Mouse (Mus musculus) olfactory bulb, adult 2 months (tissue): ENCODE measurements around the gene Vapb. TPM values are rescaled to one million over a fixed set of nuclear protein-coding genes. Genes with fewer than 3 reads are reported as not detected.
"Not testable (repeated sequence)": the region's sequence is repeated elsewhere in the genome, so short reads cannot be mapped to it uniquely, and the experiment has no call there.

ENCODE experiments used
- H3K27ac ChIP-seq: fragments of 200-500 bp; 2 replicates; pipeline ENCODE4 v1.5.1; 2012; ENCODE audit warnings: low read depth, low read length; ENCODE audit not compliant: insufficient read depth
- H3K4me1 ChIP-seq: fragments of 200-500 bp; 2 replicates; pipeline ENCODE4 v1.6.1; 2012; ENCODE audit warnings: low read length; ENCODE audit not compliant: control insufficient read depth, insufficient read depth
- H3K4me3 ChIP-seq: fragments of 200-500 bp; 2 replicates; pipeline ENCODE4 v1.5.1; 2012; ENCODE audit warnings: mild to moderate bottlenecking, low read depth, low read length, moderate library complexity; ENCODE audit not compliant: insufficient read depth
- CTCF ChIP-seq: fragments of 200-500 bp; IDR thresholded peaks from 2 replicates; pipeline ENCODE4 v1.5.1; 2012; ENCODE audit warnings: low read depth, mild to moderate bottlenecking, low read length, moderate library complexity; ENCODE audit not compliant: insufficient read depth
- POLR2A ChIP-seq: fragments of 200-500 bp; IDR thresholded peaks from 2 replicates; pipeline ENCODE4 v1.6.1; 2012; ENCODE audit warnings: mild to moderate bottlenecking, low read depth, low read length, moderate library complexity; ENCODE audit not compliant: insufficient read depth
- WGBS: fragments of 180-500 bp; shearing (Covaris S2); methylation state at CpG from one replicate; pipeline ENCODE4 v1.1.7; 2018; 5-methylcytosine and 5-hydroxymethylcytosine counted together
- polyA plus RNA-seq: library from polyadenylated mRNA; stranded (reverse); fragments of >200 nt; gene quantifications from 2 replicates; pipeline ENCODE4 v1.2.4, GENCODE M21; 2012; ENCODE audit warnings: low replicate concordance; ENCODE audit not compliant: missing spikeins, insufficient read depth, insufficient read length

Gene Vapb
- polyA plus RNA-seq, result not detected in 2 replicates

DNA sequence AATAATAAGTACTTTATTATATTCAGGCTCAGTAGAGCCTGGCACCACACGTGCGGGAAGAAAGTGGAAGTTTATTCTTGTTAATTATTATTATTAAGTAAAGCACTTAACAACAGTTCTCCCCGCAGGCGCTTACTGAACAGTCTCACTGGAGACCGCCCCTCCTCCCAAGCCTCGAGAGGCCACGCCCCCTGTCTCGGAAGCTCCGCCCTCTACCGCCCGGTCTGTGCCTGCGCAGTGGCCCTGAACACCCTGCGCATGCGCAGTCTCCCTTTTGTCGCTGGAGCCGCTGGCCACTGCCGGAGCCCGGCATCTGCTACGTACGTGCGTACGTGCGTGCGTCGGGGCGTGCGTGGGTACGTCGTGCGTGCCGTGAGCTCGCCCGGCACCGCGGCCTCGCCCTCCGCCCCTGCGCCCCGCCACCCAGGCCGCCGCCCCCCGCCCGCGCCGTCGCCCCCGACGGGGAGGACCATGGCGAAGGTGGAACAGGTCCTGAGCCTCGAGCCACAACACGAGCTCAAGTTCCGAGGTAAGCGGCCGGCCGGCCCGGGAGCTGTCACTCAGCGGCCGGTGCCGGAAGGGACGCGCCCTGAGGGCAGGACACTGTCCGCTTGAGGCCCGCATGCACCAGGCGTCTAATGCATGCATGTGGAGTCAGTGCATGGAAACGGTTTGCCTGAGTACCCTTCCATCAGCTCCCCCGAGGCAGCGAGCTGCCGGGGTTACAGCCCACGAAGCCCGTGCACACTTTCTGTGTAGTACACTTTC is at the start of gene Vapb:
Gene Vapb, plus strand, starts transcription at position 290 of the 768 bp plus-strand sequence.
- peaks cover 19% of the 10 kb centered on the region for H3K4me1 ChIP-seq
- WGBS, result under 1% methylated on average over 70 of the region's 70 CpGs
- H3K4me3 ChIP-seq, result peak within 1 kb of the TSS; percentile 76
- no peak within 1 kb of the TSS for H3K27ac ChIP-seq
- TF ChIP-seq CTCF, result no peak
- no peak for TF ChIP-seq POLR2A

- TF ChIP-seq POLR2A (no peak), CTCF (no peak)
- Histone ChIP-seq H3K4me1 (peaks cover 4% of the 10 kb centered on the region; the same call in 1 of the 2 replicates), H3K4me3 (no peak overlapping the region), H3K27ac (no peak overlapping the region)
Measured at GRCm38 (mm10) chr2:173689835-173690234, 47.5 kb upstream of the Vapb start.

DNA sequence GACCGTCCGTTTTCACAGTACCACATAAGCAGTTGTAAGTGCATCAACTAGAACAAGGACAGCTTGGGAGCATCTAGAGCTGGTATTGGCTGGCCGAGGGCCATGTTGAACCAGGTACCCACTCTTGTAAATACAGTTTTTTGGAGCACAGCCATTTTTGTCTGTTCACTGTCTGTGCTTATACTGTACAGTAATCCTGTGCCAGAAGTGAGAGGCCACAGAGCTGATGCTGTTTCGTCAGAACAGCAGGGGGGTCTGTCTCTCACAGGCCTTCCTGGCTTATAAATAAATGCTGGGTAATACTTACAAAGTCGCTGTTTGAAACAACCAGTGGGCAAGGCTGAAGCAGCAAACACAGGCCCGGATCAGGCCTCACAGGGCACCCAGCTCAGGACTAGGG is 45.6 kb upstream of the Vapb start:
- Histone ChIP-seq H3K4me1 (no peaks in the 10 kb centered on the region), H3K4me3 (no peak overlapping the region), H3K27ac (no peak overlapping the region)
- 78% methylated on average over 6 of the region's 6 CpGs for WGBS
- TF ChIP-seq CTCF (no peak), POLR2A (no peak)

DNA sequence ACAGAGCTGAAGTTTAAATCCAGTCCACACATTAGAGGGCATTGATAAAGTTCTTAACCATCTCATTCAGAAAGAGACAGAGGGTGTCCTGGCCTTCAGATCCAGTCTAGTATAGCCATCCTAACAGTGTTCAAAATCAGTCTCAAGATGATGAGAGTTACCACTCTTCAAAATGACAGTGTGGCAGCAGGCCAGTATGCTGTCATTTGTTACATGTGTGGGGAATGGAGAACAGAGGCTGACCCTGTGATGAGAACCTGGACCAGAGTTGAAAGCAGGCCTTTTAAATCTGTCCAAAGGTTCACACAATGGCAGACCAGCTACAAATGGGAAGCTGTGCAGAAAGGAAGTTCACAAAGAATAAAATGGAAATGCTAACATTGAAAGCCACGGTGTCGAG is 44.6 kb upstream of the Vapb start:
- 56% methylated on average over 2 of the region's 2 CpGs for WGBS
- no peak overlapping the region for H3K27ac ChIP-seq
- TF ChIP-seq CTCF (no peak), POLR2A (no peak)
- H3K4me1 ChIP-seq, result no peaks in the 10 kb centered on the region
- no peak overlapping the region for H3K4me3 ChIP-seq

GRCm38 (mm10) chr2:173698850-173699249 is 38.5 kb upstream of the Vapb start:
- peaks cover 9% of the 10 kb centered on the region for H3K4me1 ChIP-seq
- no peak overlapping the region for H3K27ac ChIP-seq
- no peak overlapping the region for H3K4me3 ChIP-seq
- no peak for TF ChIP-seq POLR2A
- TF ChIP-seq CTCF, result no peak
- WGBS, result 79% methylated on average over 3 of the region's 3 CpGs

DNA sequence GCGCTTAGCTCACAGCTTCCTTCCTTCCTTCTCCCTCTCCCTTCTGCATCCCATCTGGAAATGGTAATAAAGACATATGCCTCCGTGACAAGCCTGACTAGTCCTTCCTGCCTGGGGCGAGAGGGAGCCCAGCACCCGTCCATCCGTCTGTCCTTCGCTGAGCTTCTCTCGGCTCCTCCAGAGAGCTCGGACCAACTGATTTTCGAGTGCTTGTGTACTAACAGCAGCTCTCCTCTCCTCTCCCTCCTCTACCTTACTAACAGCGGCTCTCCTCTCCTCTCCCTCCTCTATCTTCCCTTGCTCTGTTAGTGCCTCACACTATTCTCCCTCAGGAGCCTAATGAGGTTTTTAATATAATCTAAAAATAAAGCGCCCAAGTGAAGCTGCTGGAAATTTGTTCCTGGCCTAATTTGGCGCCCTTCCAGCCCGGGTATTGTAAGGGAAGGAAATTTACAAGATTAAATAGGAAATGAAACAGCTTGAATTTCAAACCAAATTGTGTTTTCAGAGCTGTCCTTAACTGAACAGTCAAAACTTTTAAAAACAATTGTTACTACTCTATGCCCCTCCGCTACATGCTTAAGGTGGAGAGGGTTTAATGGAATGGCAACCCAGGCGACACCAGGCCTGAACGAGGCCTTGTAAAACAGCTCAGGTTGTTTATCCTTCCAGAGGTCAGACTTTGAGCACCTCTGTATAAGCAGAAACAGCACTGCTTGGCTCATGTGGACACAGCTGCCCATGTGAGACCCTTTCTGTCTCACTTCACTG is 35.0 kb upstream of the Vapb start:
- Histone ChIP-seq H3K4me1 (peaks cover 9% of the 10 kb centered on the region), H3K4me3 (no peak overlapping the region), H3K27ac (no peak overlapping the region)
- 60% methylated on average over 16 of the region's 16 CpGs for WGBS
- TF ChIP-seq POLR2A, result no peak
- TF ChIP-seq CTCF, result no peak

- 87% methylated on average over 12 of the region's 12 CpGs for WGBS
- TF ChIP-seq CTCF (no peak), POLR2A (no peak)
- H3K4me3 ChIP-seq, result no peak overlapping the region
- peaks cover 9% of the 10 kb centered on the region for H3K4me1 ChIP-seq
- no peak overlapping the region for H3K27ac ChIP-seq
Measured at GRCm38 (mm10) chr2:173702867-173703237, 34.5 kb upstream of the Vapb start.

- Histone ChIP-seq H3K27ac (no peak overlapping the region), H3K4me3 (no peak overlapping the region), H3K4me1 (peaks cover 9% of the 10 kb centered on the region)
- TF ChIP-seq CTCF (no peak), POLR2A (no peak)
- 70% methylated on average over 15 of the region's 15 CpGs for WGBS
Measured at GRCm38 (mm10) chr2:173705827-173706551, 31.3 kb upstream of the Vapb start.

- not testable (repeated sequence) for H3K27ac ChIP-seq
Measured at GRCm38 (mm10) chr2:173707626-173708025, 29.7 kb upstream of the Vapb start.

More at GRCm38 (mm10) chr2:173707626-173708025, 29.7 kb upstream of the Vapb start:
- H3K4me1 ChIP-seq, H3K4me3 ChIP-seq: not testable (repeated sequence)
